Mouse (Mus musculus) heart, postnatal 0 days (tissue): ENCODE data around the gene Acd.

Experiments used
- CTCF ChIP-seq: IDR thresholded peaks from 2 replicates; pipeline ENCODE4 v1.5.1; 2016; ENCODE audit warnings: antibody characterized with exemption, control low read depth, low read depth
- EP300 ChIP-seq: IDR thresholded peaks from 2 replicates; pipeline ENCODE4 v1.6.1; 2016; ENCODE audit warnings: antibody characterized with exemption, low read depth

GRCm38 (mm10) chr8:105694051-105694799 is 6.7 kb downstream of the Acd start:
- no peak for TF ChIP-seq EP300
- TF ChIP-seq CTCF = no peak; the same call in 1 of the 2 replicates
